Mouse (Mus musculus): ENCODE measurements at regions not wholly inside any gene's neighbourhood (a gene's known extent, or its start where the extent isn't known, plus 50 kb on each side); places are given as distances from the start of the nearest gene placed in this dataset.
A peak's percentile ranks its signal among the peaks of the same experiment; 100 is the strongest.

GRCm38 (mm10) chr16:66086499-66086898 is 271.4 kb downstream of the Vgll3 start:
- Histone ChIP-seq H3K4me2 (replicated peaks) (no peak overlapping the region), H3K9me3 (ENCODE audit: control insufficient read depth, low read length) (no peaks in the 10 kb centered on the region), H3K4me1 (replicated peaks; ENCODE audit: control insufficient read depth, insufficient read depth, low read length) (no peaks in the 10 kb centered on the region), H3K36me3 (replicated peaks; ENCODE audit: control insufficient read depth, insufficient read depth) (no peaks in the 10 kb centered on the region), H3K4me3 (replicated peaks; ENCODE audit: low read length) (no peak overlapping the region), H3K27ac (no peak overlapping the region), H3K27me3 (ENCODE audit: control insufficient read depth, insufficient read depth, low read length) (no peaks in the 10 kb centered on the region), H3K9ac (no peak overlapping the region)
- no peak for ATAC-seq (ENCODE audit: low FRiP score)
- WGBS = 14% methylated on average over 1 of the region's 1 CpGs
- DNase-seq (ENCODE audit: low spot score) = peak; percentile 42

- H3K36me3 ChIP-seq (replicated peaks; ENCODE audit: control insufficient read depth, insufficient read depth) = no peaks in the 10 kb centered on the region
- no peak overlapping the region for H3K4me2 ChIP-seq (replicated peaks)
- H3K9me3 ChIP-seq (ENCODE audit: control insufficient read depth, low read length) = no peaks in the 10 kb centered on the region
- H3K4me1 ChIP-seq (replicated peaks; ENCODE audit: control insufficient read depth, insufficient read depth, low read length) = no peaks in the 10 kb centered on the region
- no peak overlapping the region for H3K4me3 ChIP-seq (replicated peaks; ENCODE audit: low read length)
- no peak overlapping the region for H3K9ac ChIP-seq
- ATAC-seq (ENCODE audit: low FRiP score) (no peak), DNase-seq (ENCODE audit: low spot score) (no peak)
- 40% methylated on average over 4 of the region's 4 CpGs for WGBS
- no peaks in the 10 kb centered on the region for H3K27me3 ChIP-seq (ENCODE audit: control insufficient read depth, insufficient read depth, low read length)
- H3K27ac ChIP-seq = no peak overlapping the region
These were observed 277.7 kb downstream of the Vgll3 start for GRCm38 (mm10) chr16:66092766-66093165.

- 44% methylated on average over 7 of the region's 7 CpGs for WGBS
- H3K9me3 ChIP-seq (ENCODE audit: control insufficient read depth, low read length) = no peaks in the 10 kb centered on the region
- ATAC-seq (ENCODE audit: low FRiP score) (0 out of 2 replicates have a peak, but pooled peaks have one; percentile 43), DNase-seq (ENCODE audit: low spot score) (no peak)
- H3K27ac ChIP-seq = no peak overlapping the region
- no peak overlapping the region for H3K9ac ChIP-seq
- H3K27me3 ChIP-seq (ENCODE audit: control insufficient read depth, insufficient read depth, low read length) = no peaks in the 10 kb centered on the region
- H3K4me2 ChIP-seq (replicated peaks) = no peak overlapping the region
- H3K4me1 ChIP-seq (replicated peaks; ENCODE audit: control insufficient read depth, insufficient read depth, low read length) = no peaks in the 10 kb centered on the region
- H3K36me3 ChIP-seq (replicated peaks; ENCODE audit: control insufficient read depth, insufficient read depth) = no peaks in the 10 kb centered on the region
- H3K4me3 ChIP-seq (replicated peaks; ENCODE audit: low read length) = no peak overlapping the region
These were observed 280.6 kb downstream of the Vgll3 start for GRCm38 (mm10) chr16:66095682-66096081.

GRCm38 (mm10) chr16:66117930-66118329 is 302.9 kb downstream of the Vgll3 start:
- WGBS = 92% methylated on average over 3 of the region's 3 CpGs
- H3K27ac ChIP-seq = no peak overlapping the region

GRCm38 (mm10) chr16:66137755-66138154 is 322.7 kb downstream of the Vgll3 start:
- Histone ChIP-seq H3K9ac (no peak overlapping the region), H3K27me3 (ENCODE audit: control insufficient read depth, insufficient read depth, low read length) (no peaks in the 10 kb centered on the region), H3K4me3 (replicated peaks; ENCODE audit: low read length) (no peak overlapping the region), H3K36me3 (replicated peaks; ENCODE audit: control insufficient read depth, insufficient read depth) (no peaks in the 10 kb centered on the region), H3K4me1 (replicated peaks; ENCODE audit: control insufficient read depth, insufficient read depth, low read length) (no peaks in the 10 kb centered on the region), H3K9me3 (ENCODE audit: control insufficient read depth, low read length) (no peaks in the 10 kb centered on the region), H3K27ac (no peak overlapping the region), H3K4me2 (replicated peaks) (no peak overlapping the region)
- WGBS = 84% methylated on average over 3 of the region's 3 CpGs
- ATAC-seq (ENCODE audit: low FRiP score) = no peak
- DNase-seq (ENCODE audit: low spot score) = no peak

More at GRCm38 (mm10) chr16:66117930-66118329, 302.9 kb downstream of the Vgll3 start:
- ATAC-seq (ENCODE audit: low FRiP score) (no peak), DNase-seq (ENCODE audit: low spot score) (no peak)
- H3K4me2 ChIP-seq (replicated peaks) = no peak overlapping the region
- H3K9me3 ChIP-seq (ENCODE audit: control insufficient read depth, low read length) = no peaks in the 10 kb centered on the region
- H3K4me3 ChIP-seq (replicated peaks; ENCODE audit: low read length) = no peak overlapping the region
- H3K4me1 ChIP-seq (replicated peaks; ENCODE audit: control insufficient read depth, insufficient read depth, low read length) = no peaks in the 10 kb centered on the region
- no peak overlapping the region for H3K9ac ChIP-seq
- H3K36me3 ChIP-seq (replicated peaks; ENCODE audit: control insufficient read depth, insufficient read depth) = no peaks in the 10 kb centered on the region
- H3K27me3 ChIP-seq (ENCODE audit: control insufficient read depth, insufficient read depth, low read length) = no peaks in the 10 kb centered on the region

- Histone ChIP-seq H3K36me3 (replicated peaks; ENCODE audit: control insufficient read depth, insufficient read depth) (no peaks in the 10 kb centered on the region), H3K9me3 (ENCODE audit: control insufficient read depth, low read length) (no peaks in the 10 kb centered on the region)
- no peak for ATAC-seq (ENCODE audit: low FRiP score)
These were observed 329.7 kb downstream of the Vgll3 start for GRCm38 (mm10) chr16:66144765-66145164.

GRCm38 (mm10) chr16:66145280-66145679 is 330.2 kb downstream of the Vgll3 start:
- ATAC-seq (ENCODE audit: low FRiP score) (no peak), DNase-seq (ENCODE audit: low spot score) (no peak)
- Histone ChIP-seq H3K9ac (no peak overlapping the region), H3K36me3 (replicated peaks; ENCODE audit: control insufficient read depth, insufficient read depth) (no peaks in the 10 kb centered on the region), H3K4me1 (replicated peaks; ENCODE audit: control insufficient read depth, insufficient read depth, low read length) (no peaks in the 10 kb centered on the region), H3K27me3 (ENCODE audit: control insufficient read depth, insufficient read depth, low read length) (no peaks in the 10 kb centered on the region), H3K27ac (no peak overlapping the region), H3K9me3 (ENCODE audit: control insufficient read depth, low read length) (no peaks in the 10 kb centered on the region), H3K4me2 (replicated peaks) (no peak overlapping the region), H3K4me3 (replicated peaks; ENCODE audit: low read length) (no peak overlapping the region)
- 61% methylated on average over 1 of the region's 1 CpGs for WGBS

More at GRCm38 (mm10) chr16:66144765-66145164, 329.7 kb downstream of the Vgll3 start:
- H3K27ac ChIP-seq = no peak overlapping the region
- H3K27me3 ChIP-seq (ENCODE audit: control insufficient read depth, insufficient read depth, low read length) = no peaks in the 10 kb centered on the region
- H3K4me3 ChIP-seq (replicated peaks; ENCODE audit: low read length) = no peak overlapping the region
- no peak overlapping the region for H3K4me2 ChIP-seq (replicated peaks)
- H3K4me1 ChIP-seq (replicated peaks; ENCODE audit: control insufficient read depth, insufficient read depth, low read length) = no peaks in the 10 kb centered on the region
- DNase-seq (ENCODE audit: low spot score) = no peak
- no peak overlapping the region for H3K9ac ChIP-seq

- H3K9ac ChIP-seq = no peak overlapping the region
- DNase-seq (ENCODE audit: low spot score) (no peak), ATAC-seq (ENCODE audit: low FRiP score) (no peak)
- no peak overlapping the region for H3K27ac ChIP-seq
- no peaks in the 10 kb centered on the region for H3K4me1 ChIP-seq (replicated peaks; ENCODE audit: control insufficient read depth, insufficient read depth, low read length)
- H3K4me2 ChIP-seq (replicated peaks) = no peak overlapping the region
- 73% methylated on average over 2 of the region's 2 CpGs for WGBS
- H3K4me3 ChIP-seq (replicated peaks; ENCODE audit: low read length) = no peak overlapping the region
- no peaks in the 10 kb centered on the region for H3K9me3 ChIP-seq (ENCODE audit: control insufficient read depth, low read length)
- H3K27me3 ChIP-seq (ENCODE audit: control insufficient read depth, insufficient read depth, low read length) = no peaks in the 10 kb centered on the region
- no peaks in the 10 kb centered on the region for H3K36me3 ChIP-seq (replicated peaks; ENCODE audit: control insufficient read depth, insufficient read depth)
These were observed 353.2 kb downstream of the Vgll3 start for GRCm38 (mm10) chr16:66168289-66168688.

GRCm38 (mm10) chr16:66190801-66191200 is 375.7 kb downstream of the Vgll3 start:
- no peak overlapping the region for H3K27ac ChIP-seq
- 30% methylated on average over 2 of the region's 2 CpGs for WGBS
- no peak overlapping the region for H3K9ac ChIP-seq
- no peak overlapping the region for H3K4me2 ChIP-seq (replicated peaks)
- H3K36me3 ChIP-seq (replicated peaks; ENCODE audit: control insufficient read depth, insufficient read depth) = no peaks in the 10 kb centered on the region
- H3K4me1 ChIP-seq (replicated peaks; ENCODE audit: control insufficient read depth, insufficient read depth, low read length) = no peaks in the 10 kb centered on the region
- DNase-seq (ENCODE audit: low spot score) (peak; percentile 79), ATAC-seq (ENCODE audit: low FRiP score) (no peak)
- no peaks in the 10 kb centered on the region for H3K9me3 ChIP-seq (ENCODE audit: control insufficient read depth, low read length)
- H3K27me3 ChIP-seq (ENCODE audit: control insufficient read depth, insufficient read depth, low read length) = no peaks in the 10 kb centered on the region
- H3K4me3 ChIP-seq (replicated peaks; ENCODE audit: low read length) = no peak overlapping the region

- no peak for ATAC-seq (ENCODE audit: low FRiP score)
These were observed 386.3 kb downstream of the Vgll3 start for GRCm38 (mm10) chr16:66201406-66201805.

More at GRCm38 (mm10) chr16:66201406-66201805, 386.3 kb downstream of the Vgll3 start:
- no peaks in the 10 kb centered on the region for H3K9me3 ChIP-seq (ENCODE audit: control insufficient read depth, low read length)
- no peak overlapping the region for H3K27ac ChIP-seq
- H3K4me2 ChIP-seq (replicated peaks) = no peak overlapping the region
- no peaks in the 10 kb centered on the region for H3K27me3 ChIP-seq (ENCODE audit: control insufficient read depth, insufficient read depth, low read length)
- no peak for DNase-seq (ENCODE audit: low spot score)
- H3K4me1 ChIP-seq (replicated peaks; ENCODE audit: control insufficient read depth, insufficient read depth, low read length) = no peaks in the 10 kb centered on the region
- H3K9ac ChIP-seq = no peak overlapping the region
- H3K4me3 ChIP-seq (replicated peaks; ENCODE audit: low read length) = no peak overlapping the region
- no peaks in the 10 kb centered on the region for H3K36me3 ChIP-seq (replicated peaks; ENCODE audit: control insufficient read depth, insufficient read depth)
- 91% methylated on average over 7 of the region's 7 CpGs for WGBS

Data from hindbrain, embryonic 14.5 days (tissue).